In genomic region chr6:88732643-88733613, GRCm38 (mm10) we compare ENCODE assay signal across 10 mouse cellular contexts. TPM values are rescaled to one million over a fixed set of nuclear protein-coding genes. Genes with fewer than 3 reads are reported as not detected.
DNase-seq lines count a peak whose midpoint lies in the region; ATAC-seq and TF ChIP-seq lines count a peak whose summit lies in the region.
"Had no signal": no experiment of that assay in that cellular context is flagged by ENCODE, and none has a peak within 500 bp of the region (broad histone marks: within the 10 kb centered on the region; RNA-seq: fewer than 3 reads in every experiment).

No protein-coding gene starts in this region.

- WGBS in embryonic facial prominence, embryonic 14.5 days = 28% methylated on average over 17 of the region's 17 CpGs
- 80% methylated on average over 17 of the region's 17 CpGs for WGBS in liver, embryonic 14.5 days (ENCODE audit: insufficient replicate concordance)

- TF ChIP-seq CTCF in liver, embryonic 14.5 days (IDR thresholded peaks at IDR 0.05; ENCODE audit: low read depth) = no peak

- no peaks in the 10 kb centered on the region for H3K36me3 ChIP-seq in embryonic facial prominence, embryonic 14.5 days (ENCODE audit: control insufficient read depth, insufficient read depth, low read length)
- peaks cover 37% of the 10 kb centered on the region for H3K36me3 ChIP-seq in liver, embryonic 14.5 days (replicated peaks; ENCODE audit: control insufficient read depth, insufficient read depth, low read depth)

- no peaks in the 10 kb centered on the region for H3K9me3 ChIP-seq in embryonic facial prominence, embryonic 14.5 days (ENCODE audit: control insufficient read depth, low read length)
- H3K9me3 ChIP-seq in liver, embryonic 14.5 days (ENCODE audit: control insufficient read depth, low read length) = no peaks in the 10 kb centered on the region

- H3K4me3 ChIP-seq in embryonic facial prominence, embryonic 14.5 days (ENCODE audit: low read depth, low read length) = no peak overlapping the region
- H3K4me3 ChIP-seq in liver, embryonic 14.5 days (ENCODE audit: insufficient read depth in 1 of 2, low read depth in 2 of 2, low read length in 2 of 2) = no peak overlapping the region

- H3K4me2 ChIP-seq in embryonic facial prominence, embryonic 14.5 days (ENCODE audit: low read depth, low read length) = 0 out of 2 replicates have a peak overlapping the region, but pooled peaks have one; percentile 0
- H3K4me2 ChIP-seq in liver, embryonic 14.5 days (ENCODE audit: low read depth) = peak overlapping the region; percentile 72

- no peak for ATAC-seq in embryonic facial prominence, embryonic 14.5 days (ENCODE audit: low read depth)
- no peak for ATAC-seq in liver, embryonic 14.5 days (ENCODE audit: insufficient read depth)
- ATAC-seq in granulocyte monocyte progenitor cell, adult 5-6 weeks (replicated peaks; ENCODE audit: poor library complexity, severe bottlenecking) = no peak

- H3K27ac ChIP-seq in embryonic facial prominence, embryonic 14.5 days (replicated peaks; ENCODE audit: low read depth, low read length) = no peak overlapping the region
- peak overlapping the region; percentile 95 for H3K27ac ChIP-seq in liver, embryonic 14.5 days

- peaks cover 23% of the 10 kb centered on the region for H3K4me1 ChIP-seq in embryonic facial prominence, embryonic 14.5 days (ENCODE audit: control insufficient read depth, insufficient read depth, low read length)
- peaks cover 72 to 78% of the 10 kb centered on the region in 2 experiments for H3K4me1 ChIP-seq in liver, embryonic 14.5 days (replicated peaks; ENCODE audit: control insufficient read depth in 2 of 2, insufficient read depth in 2 of 2, low read length in 1 of 2)

- no peak overlapping the region for H3K9ac ChIP-seq in embryonic facial prominence, embryonic 14.5 days (ENCODE audit: low read depth, low read length)
- H3K9ac ChIP-seq in liver, embryonic 14.5 days (replicated peaks) = peak overlapping the region; percentile 68

- peak; percentile 28 for DNase-seq in kidney, adult 18-20 months
- no peak for DNase-seq in kidney, postnatal 4 days
- peak; percentile 53 for DNase-seq in brain, adult 2 months (ENCODE audit: low read depth, low spot score)
- no peak for DNase-seq in embryonic facial prominence, embryonic 14.5 days (ENCODE audit: low spot score)
- DNase-seq in liver, embryonic 14.5 days (ENCODE audit: low read depth in 3 of 3, low spot score in 3 of 3) = no peak
- DNase-seq in heart, postnatal 4 days = no peak
- DNase-seq in spleen, postnatal 36 days (ENCODE audit: low spot score in 2 of 2) = no peak
- DNase-seq: layer of hippocampus, postnatal 36 days; thymus, postnatal 36 days had no signal

- no peaks in the 10 kb centered on the region for H3K27me3 ChIP-seq in embryonic facial prominence, embryonic 14.5 days (replicated peaks; ENCODE audit: control insufficient read depth, insufficient read depth, low read length)
- H3K27me3 ChIP-seq in liver, embryonic 14.5 days (ENCODE audit: control insufficient read depth, insufficient read depth, low read length) = no peaks in the 10 kb centered on the region

- TF ChIP-seq EP300 in liver, embryonic 14.5 days (IDR thresholded peaks at IDR 0.05; ENCODE audit: low read depth) = no peak

RNA-seq across cellular contexts. Expression of gene Mgll, which starts 8.7 kb away (rescaled TPM):
- polyA plus RNA-seq in embryonic facial prominence, embryonic 14.5 days (2014; fragmentation: Nextera tagmentation; extraction: Ambion mirVana) = 29.1 and 30.4 TPM in 2 replicates
- 14.8 and 17.0 TPM in 2 replicates for polyA plus RNA-seq in liver, embryonic 14.5 days (2012; rRNA removed)
- polyA plus RNA-seq in liver, embryonic 14.5 days (2014; fragmentation: Nextera tagmentation; extraction: Ambion mirVana) = 65.5 and 68.0 TPM in 2 replicates
- 0.99 TPM in 1 of 2 replicates, not detected in the other for total RNA-seq in granulocyte monocyte progenitor cell, adult 5-6 weeks (2014; fragmentation: Nextera tagmentation)
- total RNA-seq in granulocyte monocyte progenitor cell, adult 5-6 weeks (2017) = 0.26 and 2.0 TPM in 2 replicates
- total RNA-seq in heart, postnatal 4 days (2021) = 100 to 1,000 TPM; 132 to 138 TPM

Comparison
In these comparisons a context has a peak if more than half of its experiments do, and no peak if none do; other contexts are left out.
1. DNase-seq: peak in kidney, adult 18-20 months (single experiment) and brain, adult 2 months (single experiment); none in kidney, postnatal 4 days (0 of 2), embryonic facial prominence, embryonic 14.5 days (single experiment), liver, embryonic 14.5 days (0 of 3), heart, postnatal 4 days (single experiment) and spleen, postnatal 36 days (0 of 2).
2. RNA of gene Mgll, which starts 8.7 kb away (total RNA-seq): 132 to 138 TPM in heart, postnatal 4 days; 0.26 to 2.0 TPM in granulocyte monocyte progenitor cell, adult 5-6 weeks; every median in the first group is over 10 times any median in the second.